Comparison of ENCODE assay signal across 17 mouse cellular contexts in genomic region chr11:33103291-33103943, GRCm38 (mm10). TPM values are rescaled to one million over a fixed set of nuclear protein-coding genes. Genes with fewer than 3 reads are reported as not detected.
A peak's percentile ranks its signal among the peaks of the same experiment; 100 is the strongest.
DNase-seq lines count a peak whose midpoint lies in the region; ATAC-seq and TF ChIP-seq lines count a peak whose summit lies in the region.
"Had no signal": no experiment of that assay in that cellular context is flagged by ENCODE, and none has a peak within 500 bp of the region (broad histone marks: within the 10 kb centered on the region; RNA-seq: fewer than 3 reads in every experiment).

No protein-coding gene starts in this region.

- no peaks in the 10 kb centered on the region for H3K4me1 ChIP-seq in liver, adult 2 months (ENCODE audit: control insufficient read depth, insufficient read depth, low read length)
- H3K4me1 ChIP-seq in liver, embryonic 12.5 days = no peaks in the 10 kb centered on the region

- no peaks in the 10 kb centered on the region for H3K27me3 ChIP-seq in liver, adult 2 months (ENCODE audit: control insufficient read depth, insufficient read depth, low read length)
- H3K27me3 ChIP-seq in liver, embryonic 12.5 days (replicated peaks) = peaks cover 8% of the 10 kb centered on the region; the same call in 1 of the 2 replicates
- H3K27me3 ChIP-seq: forebrain, embryonic 13.5 days; lung, embryonic 15.5 days had no signal

- no peak for ATAC-seq in liver, embryonic 12.5 days
- ATAC-seq: forebrain, embryonic 13.5 days had no signal

- TF ChIP-seq CTCF in liver, adult 2 months (IDR thresholded peaks at IDR 0.05; ENCODE audit: low read depth, low read length) = no peak

- no peak overlapping the region for H3K9ac ChIP-seq in liver, adult 2 months (ENCODE audit: low read depth, low read length)
- H3K9ac ChIP-seq in liver, embryonic 12.5 days = no peak overlapping the region
- H3K9ac ChIP-seq: forebrain, embryonic 13.5 days; limb, embryonic 12.5 days; lung, embryonic 15.5 days; neural tube, embryonic 15.5 days had no signal

- TF ChIP-seq POLR2A in liver, adult 2 months (IDR thresholded peaks at IDR 0.05; ENCODE audit: extremely low read depth, insufficient read depth, low read length) = no peak

- no peaks in the 10 kb centered on the region for H3K9me3 ChIP-seq in liver, embryonic 12.5 days (replicated peaks)
- H3K9me3 ChIP-seq: embryonic facial prominence, embryonic 10.5 days; forebrain, embryonic 13.5 days; G1E; limb, embryonic 12.5 days; lung, embryonic 15.5 days; neural tube, embryonic 15.5 days had no signal

- 67% methylated on average over 13 of the region's 13 CpGs for whole genome bisulfite sequencing in liver, adult 2 months
- WGBS in liver, embryonic 12.5 days (ENCODE audit: insufficient replicate concordance) = 73% methylated on average over 13 of the region's 13 CpGs

- no peaks in the 10 kb centered on the region for H3K79me2 ChIP-seq in liver, adult 2 months (ENCODE audit: control insufficient read depth, insufficient read depth, low read length)

- no peak overlapping the region for H3K4me3 ChIP-seq in liver, adult 2 months (ENCODE audit: insufficient read depth, low read depth, low read length)
- H3K4me3 ChIP-seq in liver, embryonic 12.5 days = no peak overlapping the region
- H3K4me3 ChIP-seq: embryonic facial prominence, embryonic 10.5 days; forebrain, embryonic 13.5 days; layer of hippocampus, adult 2 months; limb, embryonic 12.5 days; lung, embryonic 15.5 days; neural tube, embryonic 15.5 days had no signal

- H3K36me3 ChIP-seq in liver, adult 2 months (ENCODE audit: control insufficient read depth, insufficient read depth, low read length) = no peaks in the 10 kb centered on the region
- H3K36me3 ChIP-seq in liver, embryonic 12.5 days = no peaks in the 10 kb centered on the region
- H3K36me3 ChIP-seq: embryonic facial prominence, embryonic 10.5 days; G1E; limb, embryonic 12.5 days; lung, embryonic 15.5 days; neural tube, embryonic 15.5 days had no signal

- no peak overlapping the region for H3K4me2 ChIP-seq in liver, embryonic 12.5 days
- H3K4me2 ChIP-seq: forebrain, embryonic 13.5 days; limb, embryonic 12.5 days; lung, embryonic 15.5 days; midbrain, embryonic 11.5 days; neural tube, embryonic 15.5 days had no signal

- DNase-seq in liver, adult 2 months (ENCODE audit: extremely low read depth, low read depth, low spot score) = peak; percentile 48
- DNase-seq in ovary, adult 18-20 months (ENCODE audit: low spot score) = peak; percentile 50
- DNase-seq in ovary, postnatal 10 days (ENCODE audit: low spot score) = no peak
- DNase-seq in adrenal gland, adult 2 months = peak; percentile 72
- DNase-seq in spleen, adult 18-20 months = no peak
- DNase-seq in layer of hippocampus, adult 9-11 months = no peak
- DNase-seq: gastrocnemius, postnatal 36 days; right cerebral cortex, adult 18-20 months had no signal

- H3K27ac ChIP-seq in liver, adult 2 months (replicated peaks; ENCODE audit: insufficient read depth, low read depth, low read length) = no peak overlapping the region
- H3K27ac ChIP-seq in liver, embryonic 12.5 days = no peak overlapping the region
- H3K27ac ChIP-seq: embryonic facial prominence, embryonic 10.5 days; forebrain, embryonic 13.5 days; layer of hippocampus, adult 2 months; limb, embryonic 12.5 days; neural tube, embryonic 15.5 days had no signal

RNA-seq across cellular contexts. Expression of gene Fgf18, which starts 43.8 kb away (rescaled TPM):
- not detected in 2 replicates for total RNA-seq in liver, adult 2 months (2014; rRNA removed)
- not detected in 2 replicates for polyA plus RNA-seq in liver, adult 2 months (2012; rRNA removed)
- 0.44 and 0.60 TPM in 2 replicates for polyA plus RNA-seq in liver, embryonic 12.5 days (2016; fragmentation: Nextera tagmentation; extraction: Ambion mirVana)
- 1 to 10 TPM; 2.4 to 2.5 TPM for total RNA-seq in adrenal gland, adult 2 months (2021)
- polyA plus RNA-seq in adrenal gland, adult 2 months (2012; rRNA removed) = 0.36 and 0.87 TPM in 2 replicates
- total RNA-seq: G1E had no signal
- polyA plus RNA-seq: G1E had no signal

RNA-seq across cellular contexts. Expression of gene Npm1, which starts 59.6 kb away (rescaled TPM):
- 160 and 197 TPM in 2 replicates for total RNA-seq in liver, adult 2 months (2014; rRNA removed)
- polyA plus RNA-seq in liver, adult 2 months (2012; rRNA removed) = 22.0 and 25.4 TPM in 2 replicates
- 966 and 967 TPM in 2 replicates for polyA plus RNA-seq in liver, embryonic 12.5 days (2016; fragmentation: Nextera tagmentation; extraction: Ambion mirVana)
- 100 to 1,000 TPM; 276 to 325 TPM for total RNA-seq in adrenal gland, adult 2 months (2021)
- polyA plus RNA-seq in adrenal gland, adult 2 months (2012; rRNA removed) = 6.8 and 9.0 TPM in 2 replicates

Comparison
In these comparisons a context has a peak if more than half of its experiments do, and no peak if none do; other contexts are left out.
1. DNase-seq: peak in liver, adult 2 months (single experiment), ovary, adult 18-20 months (single experiment) and adrenal gland, adult 2 months (single experiment); none in ovary, postnatal 10 days (single experiment), spleen, adult 18-20 months (0 of 2) and layer of hippocampus, adult 9-11 months (single experiment).
2. RNA of gene Npm1, which starts 59.6 kb away (polyA plus RNA-seq): 966 to 967 TPM in liver, embryonic 12.5 days; 22.0 to 25.4 TPM in liver, adult 2 months and 6.8 to 9.0 TPM in adrenal gland, adult 2 months; every median in the first group is over 10 times any median in the second.